Mouse (Mus musculus) gonadal fat pad, adult 2 months (tissue): Measurements from ENCODE around the gene 1700034J05Rik. TPM values are rescaled to one million over a fixed set of nuclear protein-coding genes. Genes with fewer than 3 reads are reported as not detected.

ENCODE experiments used
- DNase-seq: peaks from one replicate; pipeline ENCODE4 v3.0.0-alpha.2; 2012; ENCODE audit warnings: low read depth
- polyA plus RNA-seq: library from polyadenylated mRNA; depleted of rRNA; stranded (reverse); fragments of >200 nt; gene quantifications from 2 replicates; pipeline ENCODE4 v1.2.3, GENCODE M21; 2012; rRNA removed

1700034J05Rik gene
- polyA plus RNA-seq, 1 experiment, result 0.18 TPM

DNA sequence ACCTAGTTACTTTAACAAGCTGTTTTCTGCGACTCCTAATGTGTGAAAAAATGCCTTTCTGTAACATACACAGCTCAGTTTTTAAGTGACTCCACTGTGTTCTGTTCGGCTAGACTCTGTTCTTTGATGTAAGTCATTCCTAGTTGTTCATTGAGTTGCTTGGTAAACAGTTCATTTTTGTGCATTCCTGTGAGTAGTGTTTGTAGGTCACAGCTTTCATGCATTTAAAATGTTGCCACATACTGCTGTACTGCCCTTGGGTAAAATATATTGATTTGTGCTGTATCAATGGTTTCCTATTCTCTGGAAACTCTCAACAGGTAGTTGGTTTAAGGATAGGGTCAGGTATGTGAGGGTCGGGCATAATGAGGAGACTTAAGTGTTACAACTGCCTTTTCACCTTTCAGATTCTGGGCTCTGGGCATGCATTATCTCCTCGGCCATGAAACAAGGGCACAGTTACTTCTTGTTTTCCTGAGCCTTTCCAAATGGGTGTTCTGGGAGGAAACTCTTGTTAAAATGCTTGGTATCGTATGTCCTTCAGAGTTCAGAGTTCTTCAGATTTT, 27.7 kb downstream of the 1700034J05Rik start:
- DNase-seq, result no peak

DNA sequence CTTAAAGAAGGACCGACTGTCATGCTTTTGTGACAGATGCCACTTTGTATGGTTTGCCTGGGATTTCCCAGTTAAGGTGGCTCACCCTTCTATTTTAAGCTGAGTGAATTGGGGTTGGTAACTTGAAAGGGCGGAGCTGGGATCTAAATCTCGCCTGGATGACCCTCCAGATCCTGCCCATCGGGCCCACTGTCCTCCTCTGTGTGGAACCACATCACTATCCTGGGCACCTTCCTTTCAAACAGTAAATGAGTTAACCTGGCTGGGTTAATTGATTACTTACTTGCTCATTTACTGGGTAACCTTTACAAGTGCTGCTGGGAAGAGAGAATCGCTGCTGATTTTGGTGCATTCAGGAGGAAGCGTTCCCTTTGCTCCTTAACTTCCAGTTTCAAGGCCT, 35.9 kb downstream of the 1700034J05Rik start:
- DNase-seq, result no peak

DNA sequence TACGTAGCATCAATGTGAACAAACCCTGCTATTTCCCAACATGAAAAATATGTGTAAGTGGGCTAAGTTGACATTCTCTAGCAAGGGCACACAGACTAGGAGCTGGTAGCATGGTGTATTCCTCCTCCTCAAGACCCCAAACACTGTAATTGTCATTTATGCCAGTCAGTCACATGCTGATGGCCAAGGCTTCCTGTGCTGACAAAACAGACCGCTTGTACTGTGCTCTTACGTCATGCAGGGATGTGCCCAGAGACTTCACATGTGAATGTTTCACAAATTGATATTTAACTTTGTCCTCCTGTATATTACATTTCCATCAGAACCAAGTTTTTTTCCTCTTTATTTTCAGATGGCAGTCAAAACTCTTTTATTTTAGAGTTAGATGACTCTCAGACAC, 36.8 kb downstream of the 1700034J05Rik start:
- DNase-seq, result no peak

DNA sequence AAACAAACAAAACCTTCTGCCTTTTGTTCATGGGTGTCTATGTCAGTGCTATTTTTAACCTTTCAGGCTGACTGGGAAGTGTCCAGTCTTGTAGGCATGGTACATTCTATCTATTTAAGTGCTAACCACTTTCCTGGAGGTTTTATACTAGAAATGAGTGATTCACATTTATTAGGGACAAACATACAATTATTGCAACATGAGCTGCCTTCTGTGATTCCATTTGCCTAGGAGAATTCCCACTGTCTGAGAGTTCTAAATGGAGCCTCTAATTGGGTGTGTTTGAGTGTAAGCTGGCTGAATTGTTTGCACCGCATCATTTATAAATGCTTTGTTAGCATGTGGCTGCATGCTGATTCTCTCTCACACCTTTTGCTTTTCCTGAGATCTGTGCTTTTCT, 38.4 kb downstream of the 1700034J05Rik start:
- no peak for DNase-seq

DNA sequence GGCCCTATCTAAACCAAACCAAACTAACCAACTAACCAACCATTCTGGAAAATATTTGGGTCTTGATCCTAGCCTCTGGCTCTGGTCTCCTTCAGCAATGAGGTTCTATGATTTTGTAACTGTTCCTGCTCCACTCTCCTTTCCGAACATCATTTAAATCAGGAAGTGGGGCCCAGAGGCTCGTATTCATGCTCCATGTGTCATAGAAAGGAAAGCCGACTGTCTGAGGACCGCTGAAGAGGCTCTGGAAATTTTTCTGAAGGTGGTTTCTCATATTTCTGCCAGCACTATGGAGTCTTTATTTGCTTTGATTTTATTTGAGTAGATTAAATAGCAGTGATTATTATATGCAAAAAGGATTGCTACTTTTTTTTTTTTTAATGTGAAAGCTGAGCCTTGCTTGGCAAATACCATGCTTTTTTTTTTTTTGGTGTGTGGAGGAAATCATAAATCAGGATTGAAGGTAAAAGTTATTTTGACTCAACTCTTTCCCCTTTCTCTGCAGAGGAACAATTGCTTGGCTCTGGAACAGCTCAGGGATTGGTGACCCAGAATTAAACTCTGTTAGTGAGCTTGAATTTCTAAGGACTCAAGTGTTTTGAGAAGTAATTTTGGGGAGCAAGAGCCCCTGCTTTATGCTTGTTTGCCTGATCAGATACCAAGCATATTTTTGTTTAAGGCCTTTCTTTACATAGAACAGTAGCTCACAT, 40.6 kb downstream of the 1700034J05Rik start:
- DNase-seq, result no peak

DNA sequence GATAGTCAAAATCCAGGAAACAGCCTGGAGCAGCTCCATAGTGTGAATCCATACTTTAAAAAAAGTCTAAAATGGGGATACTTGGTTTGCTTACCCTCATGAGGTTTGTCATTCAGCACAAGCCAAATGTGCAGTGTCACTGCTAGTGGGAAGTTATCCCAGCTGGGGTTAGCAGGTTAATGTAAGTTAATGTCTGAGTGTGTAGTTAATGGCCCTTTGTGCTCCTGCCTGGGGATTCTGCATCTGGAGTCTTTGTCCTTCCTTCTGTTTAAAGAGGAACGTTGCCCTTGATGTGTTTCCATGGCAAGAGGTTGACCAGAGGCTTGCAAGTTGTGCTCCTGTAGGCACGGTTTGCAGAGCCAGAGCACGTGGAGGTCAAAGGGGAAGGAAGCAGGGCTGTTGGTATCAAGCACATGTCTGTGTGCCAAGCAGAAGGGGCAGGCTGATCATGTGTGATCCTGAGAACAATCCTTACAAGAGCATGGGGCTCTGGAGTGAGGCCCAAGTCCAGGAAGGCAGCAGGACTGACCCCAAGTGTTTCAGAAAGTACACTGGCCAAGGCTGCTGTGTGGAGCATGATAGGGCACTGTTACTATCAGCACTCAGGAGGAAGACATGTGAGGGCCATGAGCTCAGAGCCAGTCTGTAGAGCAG, 41.3 kb downstream of the 1700034J05Rik start:
- DNase-seq, result no peak

DNA sequence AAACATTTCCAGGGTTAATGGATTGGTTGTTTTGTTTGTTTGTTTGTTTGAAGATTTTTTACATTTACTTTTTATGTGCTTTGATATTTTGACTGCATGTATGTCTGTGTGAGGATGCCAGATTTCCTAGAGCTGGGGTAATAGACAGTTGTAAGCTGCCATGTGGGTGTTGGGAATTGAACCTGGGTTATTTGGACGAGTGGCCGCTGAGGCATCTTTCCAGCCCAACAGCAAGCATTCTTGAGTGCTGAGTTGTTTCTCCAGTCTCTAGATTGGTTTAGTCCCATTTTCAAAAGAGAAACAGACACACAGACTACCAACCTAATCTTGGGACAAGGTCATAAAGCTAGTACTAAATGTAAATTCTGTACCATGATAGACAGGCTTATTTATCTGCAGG, 43.4 kb downstream of the 1700034J05Rik start:
- DNase-seq, result no peak

DNA sequence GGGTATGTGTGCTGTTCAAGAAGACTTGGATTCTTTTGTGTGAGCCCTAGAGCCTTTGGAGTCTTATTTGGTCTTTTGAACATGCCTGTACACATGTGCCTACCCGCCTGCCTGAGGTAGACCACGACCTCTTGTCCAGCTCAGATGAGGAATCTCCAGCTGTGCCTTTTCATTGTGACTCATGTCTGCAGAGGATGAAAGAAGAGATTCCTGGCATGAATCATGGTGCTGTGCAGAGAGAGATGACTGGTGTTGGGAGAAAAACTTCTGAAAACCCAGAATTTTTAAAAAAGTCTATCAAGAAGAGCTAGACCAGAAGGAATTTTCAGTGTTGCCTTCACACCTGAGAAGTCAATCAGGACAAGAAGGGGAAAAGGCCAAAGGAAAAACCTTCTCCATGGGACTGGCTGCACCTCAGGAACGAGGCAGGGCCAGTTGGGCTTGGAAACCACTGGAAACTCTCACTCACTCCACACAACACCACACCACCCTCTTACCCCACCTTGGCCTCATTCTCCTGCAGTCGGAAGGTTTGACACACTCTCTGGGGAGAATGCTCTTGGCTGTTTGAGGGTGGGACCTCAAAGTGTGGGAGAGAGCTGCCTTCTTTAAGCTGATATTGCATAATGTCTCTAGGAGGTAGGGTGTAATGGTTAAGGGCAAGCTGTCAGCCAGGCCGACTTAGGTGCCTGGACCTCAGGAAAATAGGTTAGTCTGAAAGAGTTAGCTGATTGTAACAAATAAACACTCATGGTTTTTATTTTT, 44.3 kb downstream of the 1700034J05Rik start:
- no peak for DNase-seq

DNA sequence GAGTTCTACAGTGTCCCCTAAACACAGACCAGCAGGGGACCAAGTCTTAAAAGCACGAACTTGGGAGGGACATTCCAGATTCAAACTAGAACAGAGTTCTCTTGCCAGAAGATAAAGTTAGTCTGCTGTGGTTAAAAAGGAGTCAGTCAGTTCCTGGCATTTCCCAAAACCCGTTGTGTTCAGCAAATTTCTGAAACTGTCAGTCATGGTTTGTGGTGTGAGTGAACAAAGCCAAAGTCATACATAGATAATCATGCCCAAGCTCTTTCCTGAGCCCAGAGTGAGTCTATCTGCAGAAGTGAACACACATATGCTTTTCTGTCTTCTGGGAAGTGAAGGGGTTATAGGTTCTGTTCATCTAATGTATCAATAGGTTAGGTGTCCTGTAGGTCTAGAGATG, 45.4 kb downstream of the 1700034J05Rik start:
- DNase-seq, result no peak

DNA sequence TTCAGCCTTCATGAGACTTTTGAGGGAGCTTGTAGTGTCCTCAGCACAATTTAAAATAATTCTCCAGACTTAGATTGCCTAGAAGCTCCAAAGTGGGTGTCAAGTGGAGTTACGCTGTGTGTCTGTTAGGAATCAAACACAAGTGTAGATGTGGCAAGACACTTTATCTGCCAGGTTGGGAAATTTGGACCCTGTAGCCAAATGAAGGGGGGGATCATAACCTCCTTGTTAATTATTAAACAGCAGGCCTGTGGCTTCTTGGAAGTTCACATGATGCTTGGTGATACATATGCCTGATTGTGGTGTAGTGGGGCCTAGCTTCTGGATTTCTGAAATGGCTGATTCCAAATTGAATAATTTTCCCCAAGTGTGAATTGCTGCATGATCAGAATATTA, 46.4 kb downstream of the 1700034J05Rik start:
- DNase-seq, result no peak

DNA sequence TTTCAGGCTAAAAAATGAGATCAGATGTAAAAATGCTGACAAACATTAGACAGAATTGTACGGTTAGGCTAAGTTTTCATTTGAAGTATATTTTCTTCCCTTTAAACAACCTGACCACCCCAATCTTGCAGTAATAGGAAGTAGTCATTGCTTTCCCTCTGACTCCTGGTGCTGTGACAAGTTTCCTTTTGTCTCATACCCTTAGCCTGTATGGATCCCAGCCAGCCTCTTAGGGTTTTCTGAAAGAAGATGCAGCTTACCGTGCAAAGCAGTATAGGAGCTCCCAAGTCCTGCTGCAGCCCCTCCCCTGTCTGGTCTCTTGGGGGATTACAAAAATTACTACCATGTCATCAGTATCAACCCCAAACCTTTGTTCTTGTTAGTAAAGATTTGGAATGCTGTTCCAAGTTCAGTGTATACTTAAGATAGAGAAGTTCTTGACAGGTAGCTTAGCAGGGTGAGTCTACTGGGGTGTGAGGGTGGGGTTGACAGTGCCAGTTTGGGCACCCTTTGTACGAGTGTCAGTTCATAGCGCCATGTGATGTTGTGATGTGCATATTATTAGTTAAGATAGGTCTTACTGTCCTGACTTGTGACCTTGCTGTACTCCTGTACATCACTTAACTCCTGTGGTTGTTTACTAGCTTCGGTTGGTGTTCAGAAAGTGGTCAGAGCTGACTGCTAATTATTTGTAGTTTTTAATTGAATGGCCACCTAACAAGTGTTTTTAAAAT, 47.0 kb downstream of the 1700034J05Rik start:
- DNase-seq, result no peak

DNA sequence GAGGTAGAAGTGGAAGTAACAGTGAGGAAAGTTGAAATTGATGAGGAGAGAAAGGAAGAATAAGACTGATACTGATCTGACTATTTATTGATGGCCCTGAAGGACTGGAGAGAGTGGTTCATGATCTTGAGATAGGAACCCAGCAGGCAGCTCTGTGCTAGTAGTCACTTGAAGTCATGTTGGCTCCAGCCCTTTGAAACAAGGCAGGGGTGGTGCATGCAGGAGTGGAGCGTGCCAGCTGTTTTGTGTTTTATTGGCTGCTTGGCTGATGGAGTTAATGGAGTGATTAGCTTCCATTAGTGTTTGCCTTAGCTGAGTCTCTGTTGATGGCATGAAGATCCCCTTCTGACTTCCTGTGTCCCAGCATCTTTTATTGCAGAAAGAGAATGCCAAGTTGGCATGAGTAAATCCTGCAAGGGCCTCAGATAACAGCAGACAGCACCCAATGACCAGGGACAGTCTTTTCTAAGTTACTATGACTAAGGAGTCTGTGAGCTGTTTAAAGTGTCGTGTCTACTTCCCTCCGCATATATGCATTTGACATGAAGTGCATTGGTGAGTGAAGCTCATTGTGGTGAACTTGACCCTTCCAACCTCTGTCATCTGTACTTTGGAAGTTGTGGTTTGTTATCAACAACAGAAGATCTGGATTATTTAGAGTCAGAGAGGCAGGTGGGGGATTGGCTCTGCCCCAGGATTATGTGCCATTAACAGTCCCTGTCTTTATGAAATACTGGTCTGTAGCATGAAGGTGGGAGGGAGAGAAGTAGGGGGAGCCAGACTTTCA, 48.0 kb downstream of the 1700034J05Rik start:
- DNase-seq, result no peak

DNA sequence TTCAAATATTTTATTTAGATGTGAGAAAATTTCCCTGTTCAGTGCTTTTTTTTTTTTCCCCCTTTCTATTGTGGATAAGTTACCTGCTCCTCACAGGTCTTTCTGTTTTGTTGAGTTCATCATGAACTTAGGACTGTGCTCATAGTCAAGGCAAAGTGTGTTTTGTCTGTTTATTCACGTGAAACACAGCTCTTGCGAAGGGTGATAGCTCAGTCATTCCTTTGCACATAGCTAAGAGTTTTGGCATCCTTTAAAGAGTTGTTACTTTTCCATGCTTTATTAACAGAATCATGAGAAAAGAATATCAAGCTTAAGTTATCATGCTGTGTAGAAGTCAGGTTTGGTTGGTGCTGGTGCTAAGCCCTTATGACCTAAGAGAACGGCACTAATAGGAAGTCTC, 49.5 kb downstream of the 1700034J05Rik start:
- DNase-seq, result no peak

DNA sequence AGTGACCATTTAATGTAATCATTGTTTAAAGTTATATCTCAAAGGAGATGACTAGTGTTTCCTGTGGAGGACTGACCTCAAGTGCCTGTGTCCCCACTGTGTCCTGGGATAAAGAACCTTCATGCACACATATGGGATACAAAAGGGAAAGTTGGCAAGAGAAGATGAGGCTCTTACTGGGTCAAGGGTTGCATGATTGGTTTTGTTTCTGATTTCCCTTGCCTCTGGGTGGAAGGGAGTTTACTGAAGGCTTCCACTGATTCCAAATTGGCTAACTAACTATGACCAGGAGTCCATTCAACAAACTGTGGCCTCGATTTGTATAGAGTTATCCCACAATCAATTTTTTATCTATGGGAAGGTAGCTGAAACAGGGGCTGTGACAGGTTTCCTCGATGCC, 50.6 kb downstream of the 1700034J05Rik start:
- DNase-seq, result no peak

DNA sequence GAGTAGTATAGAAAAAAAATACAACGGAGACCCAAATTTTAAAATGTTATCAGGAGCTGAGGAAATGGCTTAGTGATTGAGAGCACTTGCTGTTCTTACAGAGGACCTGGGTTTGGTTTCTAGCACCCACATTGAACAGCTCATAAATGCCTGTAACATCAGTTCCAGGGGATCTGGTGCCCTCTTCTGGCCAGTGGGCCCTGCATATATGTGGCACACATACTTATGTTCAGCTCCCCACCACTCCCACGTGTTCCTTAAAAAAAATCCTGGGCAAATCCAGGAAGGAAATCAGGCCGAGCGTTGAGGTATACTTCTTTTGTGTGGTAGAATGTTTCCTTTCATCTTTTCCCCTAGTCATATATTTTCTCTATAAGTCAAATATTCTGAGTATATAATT, 52.3 kb downstream of the 1700034J05Rik start:
- no peak for DNase-seq

Other genes starting within 250 kb of the 1700034J05Rik start
- gene Stk38l, start 229.4 kb downstream of the 1700034J05Rik start, polyA plus RNA-seq, result 5.7 and 7.4 TPM in 2 replicates
- 3.1 and 7.5 TPM in 2 replicates for gene Arntl2, start 158.4 kb downstream of the 1700034J05Rik start, polyA plus RNA-seq
- 0.32 and 1.7 TPM in 2 replicates for gene Smco2, start 104.3 kb downstream of the 1700034J05Rik start, polyA plus RNA-seq
- gene Ppfibp1, start 65.9 kb downstream of the 1700034J05Rik start, polyA plus RNA-seq, result 25.5 and 27.2 TPM in 2 replicates
- 0.32 and 0.65 TPM in 2 replicates for gene Rep15, start 78.2 kb upstream of the 1700034J05Rik start, polyA plus RNA-seq
- gene Mrps35, start 88.3 kb upstream of the 1700034J05Rik start, polyA plus RNA-seq, result 7.1 and 12.8 TPM in 2 replicates
- gene Mansc4, start 132.6 kb upstream of the 1700034J05Rik start, polyA plus RNA-seq, result 2.3 and 2.9 TPM in 2 replicates
- 17.1 and 19.0 TPM in 2 replicates for gene Klhl42, start 137.0 kb upstream of the 1700034J05Rik start, polyA plus RNA-seq